Mouse (Mus musculus): ENCODE results near the gene Pip5k1c. TPM values are rescaled to one million over a fixed set of nuclear protein-coding genes. Genes with fewer than 3 reads are reported as not detected.

The Pip5k1c gene
- polyA plus RNA-seq, 1 experiment from 2014 or later, result 50.1 TPM

DNA sequence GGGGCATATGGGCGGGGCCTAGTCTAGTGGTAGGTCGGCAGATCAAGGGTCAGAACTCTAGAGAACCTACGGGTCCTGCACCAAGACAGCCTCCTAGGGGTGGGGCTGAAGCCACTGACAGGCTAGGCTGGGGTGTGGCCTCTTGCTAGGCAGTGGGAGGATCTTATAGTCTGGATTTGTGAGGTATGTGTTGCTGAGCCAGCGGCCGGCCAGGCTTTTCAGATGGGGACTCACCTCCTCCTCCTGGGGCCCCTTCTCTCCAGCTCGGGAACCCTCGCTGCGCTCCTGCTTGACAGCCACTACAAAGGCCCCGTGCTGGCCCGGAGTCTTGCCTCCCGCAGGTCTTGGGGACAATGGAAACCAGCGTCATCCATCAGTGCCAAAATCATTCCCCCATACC is 56.4 kb downstream of the Pip5k1c start:
- peaks cover 19% of the 10 kb centered on the region for H3K4me1 ChIP-seq (ENCODE audit: control insufficient read depth, insufficient read depth, low read length)
- 0 out of 2 replicates have a peak, but pooled peaks cover 5% of the 10 kb centered on the region for H3K27me3 ChIP-seq (ENCODE audit: control insufficient read depth, insufficient read depth, low read length)
- H3K9ac ChIP-seq (replicated peaks; ENCODE audit: low read depth, low read length), result peak overlapping the region; percentile 76; the same call in 1 of the 2 replicates
- H3K9me3 ChIP-seq (ENCODE audit: control insufficient read depth, low read depth, low read length), result no peaks in the 10 kb centered on the region
- ATAC-seq (ENCODE audit: insufficient number of reproducible peaks, insufficient read depth, low FRiP score, low read depth), result peak; percentile 21; the same call in 1 of the 2 replicates
- WGBS, result 6% methylated on average over 12 of the region's 12 CpGs
- peak overlapping the region; percentile 74; the same call in 1 of the 2 replicates for H3K27ac ChIP-seq (ENCODE audit: low read length)
- peak overlapping the region; percentile 88 for H3K4me3 ChIP-seq (ENCODE audit: low read depth, low read length)
- H3K4me2 ChIP-seq (replicated peaks; ENCODE audit: low read depth, low read length), result peak overlapping the region; percentile 55
- no peaks in the 10 kb centered on the region; the same call in 1 of the 2 replicates for H3K36me3 ChIP-seq (ENCODE audit: control insufficient read depth, insufficient read depth, low read length)

- no peak; the same call in 1 of the 2 replicates for ATAC-seq (ENCODE audit: insufficient number of reproducible peaks, insufficient read depth, low FRiP score, low read depth)
- H3K4me2 ChIP-seq (replicated peaks; ENCODE audit: low read depth, low read length), result peak overlapping the region; percentile 55
- H3K27ac ChIP-seq (ENCODE audit: low read length), result peak overlapping the region; percentile 74
- no peaks in the 10 kb centered on the region; the same call in 1 of the 2 replicates for H3K36me3 ChIP-seq (ENCODE audit: control insufficient read depth, insufficient read depth, low read length)
- peaks cover 19% of the 10 kb centered on the region for H3K4me1 ChIP-seq (ENCODE audit: control insufficient read depth, insufficient read depth, low read length)
- 0 out of 2 replicates have a peak, but pooled peaks cover 2% of the 10 kb centered on the region for H3K27me3 ChIP-seq (ENCODE audit: control insufficient read depth, insufficient read depth, low read length)
- no peaks in the 10 kb centered on the region for H3K9me3 ChIP-seq (ENCODE audit: control insufficient read depth, low read depth, low read length)
- H3K4me3 ChIP-seq (ENCODE audit: low read depth, low read length), result peak overlapping the region; percentile 88
- H3K9ac ChIP-seq (replicated peaks; ENCODE audit: low read depth, low read length), result peak overlapping the region; percentile 76
- under 1% methylated on average over 29 of the region's 29 CpGs for WGBS
These were observed 57.2 kb downstream of the Pip5k1c start for GRCm38 (mm10) chr10:81349961-81350350.

- H3K4me3 ChIP-seq (ENCODE audit: low read depth, low read length), result peak within 1 kb of the TSS; percentile 88
- H3K9me3 ChIP-seq (ENCODE audit: control insufficient read depth, low read depth, low read length), result no peaks in the 10 kb centered on the region
- no peaks in the 10 kb centered on the region; the same call in 1 of the 2 replicates for H3K36me3 ChIP-seq (ENCODE audit: control insufficient read depth, insufficient read depth, low read length)
- no peaks in the 10 kb centered on the region for H3K27me3 ChIP-seq (ENCODE audit: control insufficient read depth, insufficient read depth, low read length)
- peak; percentile 93 for ATAC-seq (ENCODE audit: insufficient number of reproducible peaks, insufficient read depth, low FRiP score, low read depth)
- H3K27ac ChIP-seq (ENCODE audit: low read length), result peak within 1 kb of the TSS; percentile 74
- H3K4me1 ChIP-seq (ENCODE audit: control insufficient read depth, insufficient read depth, low read length), result peaks cover 19% of the 10 kb centered on the region
- peak within 1 kb of the TSS; percentile 55 for H3K4me2 ChIP-seq (replicated peaks; ENCODE audit: low read depth, low read length)
- WGBS, result 1% methylated on average over 54 of the region's 54 CpGs
- H3K9ac ChIP-seq (replicated peaks; ENCODE audit: low read depth, low read length), result peak within 1 kb of the TSS; percentile 76
These were observed 57.7 kb downstream of the Pip5k1c start, which contains the start of gene Hmg20b for GRCm38 (mm10) chr10:81350351-81351063. TSS of gene Hmg20b (minus strand) at chr10:81350480.

GRCm38 (mm10) chr10:81351678-81352291 is 59.0 kb downstream of the Pip5k1c start:
- no peaks in the 10 kb centered on the region for H3K27me3 ChIP-seq (ENCODE audit: control insufficient read depth, insufficient read depth, low read length)
- H3K27ac ChIP-seq (ENCODE audit: low read length), result no peak overlapping the region
- no peaks in the 10 kb centered on the region for H3K9me3 ChIP-seq (ENCODE audit: control insufficient read depth, low read depth, low read length)
- no peak overlapping the region for H3K4me3 ChIP-seq (ENCODE audit: low read depth, low read length)
- no peaks in the 10 kb centered on the region; the same call in 1 of the 2 replicates for H3K36me3 ChIP-seq (ENCODE audit: control insufficient read depth, insufficient read depth, low read length)
- peaks cover 15% of the 10 kb centered on the region for H3K4me1 ChIP-seq (ENCODE audit: control insufficient read depth, insufficient read depth, low read length)
- no peak overlapping the region for H3K9ac ChIP-seq (replicated peaks; ENCODE audit: low read depth, low read length)
- no peak for ATAC-seq (ENCODE audit: insufficient number of reproducible peaks, insufficient read depth, low FRiP score, low read depth)
- 14% methylated on average over 9 of the region's 9 CpGs for WGBS
- H3K4me2 ChIP-seq (replicated peaks; ENCODE audit: low read depth, low read length), result no peak overlapping the region

DNA sequence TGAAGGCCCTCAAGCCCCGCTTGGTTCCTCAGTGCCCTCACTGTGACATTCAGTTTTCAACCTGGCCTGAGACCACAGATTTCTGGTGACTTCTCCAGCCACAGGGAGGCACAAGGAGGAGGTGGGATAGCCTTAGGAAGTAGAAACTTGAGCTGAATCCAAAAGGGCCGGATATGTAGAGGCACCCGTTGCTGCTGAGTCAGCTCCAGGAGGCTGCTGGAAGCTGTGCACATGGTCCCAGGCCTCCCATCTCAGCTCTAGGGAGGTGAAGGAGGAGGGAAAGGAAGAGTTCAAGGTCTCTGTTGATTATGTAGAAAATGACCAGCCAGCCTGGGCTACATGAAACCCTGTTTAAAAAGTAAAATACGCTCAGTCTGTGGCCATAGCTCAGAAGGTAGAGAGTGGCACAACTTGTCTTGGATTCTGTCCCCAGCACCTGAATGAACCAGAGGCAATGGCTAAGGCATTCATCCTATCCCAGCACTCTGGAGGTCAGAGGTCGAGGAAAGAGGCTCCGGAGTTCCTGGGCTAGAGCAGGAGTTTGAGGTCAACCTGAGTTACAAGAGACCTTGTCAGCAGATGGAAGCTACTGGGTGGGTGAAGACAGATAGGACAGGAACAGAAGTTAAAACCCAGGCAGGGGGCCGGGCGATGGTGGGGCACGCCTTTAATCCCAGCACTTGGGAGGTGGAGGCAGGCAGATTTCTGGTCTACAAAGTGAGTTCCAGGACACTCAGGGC is 62.1 kb downstream of the Pip5k1c start:
- Histone ChIP-seq H3K4me2 (replicated peaks; ENCODE audit: low read depth, low read length) (no peak overlapping the region), H3K9ac (replicated peaks; ENCODE audit: low read depth, low read length) (no peak overlapping the region), H3K27me3 (ENCODE audit: control insufficient read depth, insufficient read depth, low read length) (no peaks in the 10 kb centered on the region), H3K27ac (ENCODE audit: low read length) (no peak overlapping the region), H3K4me1 (ENCODE audit: control insufficient read depth, insufficient read depth, low read length) (peaks cover 11% of the 10 kb centered on the region), H3K36me3 (ENCODE audit: control insufficient read depth, insufficient read depth, low read length) (no peaks in the 10 kb centered on the region), H3K4me3 (ENCODE audit: low read depth, low read length) (no peak overlapping the region), H3K9me3 (ENCODE audit: control insufficient read depth, low read depth, low read length) (no peaks in the 10 kb centered on the region)
- ATAC-seq (ENCODE audit: insufficient number of reproducible peaks, insufficient read depth, low FRiP score, low read depth), result no peak
- 73% methylated on average over 9 of the region's 9 CpGs for WGBS

GRCm38 (mm10) chr10:81355533-81355932 is 62.8 kb downstream of the Pip5k1c start:
- Histone ChIP-seq H3K4me2 (replicated peaks; ENCODE audit: low read depth, low read length) (no peak overlapping the region), H3K9me3 (ENCODE audit: control insufficient read depth, low read depth, low read length) (no peaks in the 10 kb centered on the region), H3K36me3 (ENCODE audit: control insufficient read depth, insufficient read depth, low read length) (no peaks in the 10 kb centered on the region), H3K9ac (replicated peaks; ENCODE audit: low read depth, low read length) (no peak overlapping the region), H3K4me1 (ENCODE audit: control insufficient read depth, insufficient read depth, low read length) (peaks cover 11% of the 10 kb centered on the region), H3K27ac (ENCODE audit: low read length) (no peak overlapping the region), H3K4me3 (ENCODE audit: low read depth, low read length) (no peak overlapping the region), H3K27me3 (ENCODE audit: control insufficient read depth, insufficient read depth, low read length) (no peaks in the 10 kb centered on the region)
- WGBS, result 80% methylated on average over 4 of the region's 4 CpGs
- ATAC-seq (ENCODE audit: insufficient number of reproducible peaks, insufficient read depth, low FRiP score, low read depth), result no peak

DNA sequence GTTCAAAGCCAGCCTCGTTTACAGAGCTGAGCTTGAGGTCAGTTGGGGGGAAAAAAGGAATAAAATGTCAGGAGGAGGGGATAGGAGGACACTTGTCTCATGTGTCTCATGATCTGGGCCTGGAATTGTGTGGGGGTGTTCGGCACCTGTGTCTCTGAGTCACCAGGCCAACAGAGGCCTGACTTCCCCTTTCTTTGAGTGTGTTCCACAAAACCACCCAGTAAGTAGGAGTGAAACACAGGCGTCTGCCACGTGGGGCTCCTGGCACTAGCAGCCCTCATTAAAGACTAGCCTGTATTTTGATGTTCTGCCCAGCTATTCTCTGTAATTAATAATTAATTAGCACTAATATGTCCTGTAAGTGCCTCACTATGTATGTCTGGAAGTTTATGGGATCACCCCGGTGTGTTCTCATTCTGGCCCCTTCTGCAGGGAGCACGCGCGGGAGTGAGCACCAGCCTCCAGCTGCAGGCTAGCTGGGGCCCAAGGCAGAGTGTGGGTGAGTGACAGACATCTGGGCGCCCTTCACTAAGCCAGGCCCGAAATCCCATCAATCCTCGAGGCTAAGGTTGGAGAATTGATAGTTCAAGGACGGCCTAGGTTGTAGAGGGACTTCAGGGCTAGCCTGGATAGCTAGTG is 63.7 kb downstream of the Pip5k1c start:
- peaks cover 11% of the 10 kb centered on the region for H3K4me1 ChIP-seq (ENCODE audit: control insufficient read depth, insufficient read depth, low read length)
- peak overlapping the region; percentile 96; the same call in 1 of the 2 replicates for H3K4me2 ChIP-seq (replicated peaks; ENCODE audit: low read depth, low read length)
- WGBS, result 51% methylated on average over 12 of the region's 12 CpGs
- no peaks in the 10 kb centered on the region for H3K36me3 ChIP-seq (ENCODE audit: control insufficient read depth, insufficient read depth, low read length)
- no peaks in the 10 kb centered on the region for H3K27me3 ChIP-seq (ENCODE audit: control insufficient read depth, insufficient read depth, low read length)
- no peak overlapping the region for H3K9ac ChIP-seq (replicated peaks; ENCODE audit: low read depth, low read length)
- no peaks in the 10 kb centered on the region for H3K9me3 ChIP-seq (ENCODE audit: control insufficient read depth, low read depth, low read length)
- H3K4me3 ChIP-seq (ENCODE audit: low read depth, low read length), result peak overlapping the region; percentile 65
- H3K27ac ChIP-seq (ENCODE audit: low read length), result no peak overlapping the region
- ATAC-seq (ENCODE audit: insufficient number of reproducible peaks, insufficient read depth, low FRiP score, low read depth), result no peak

Data from stomach, embryonic 14.5 days (tissue).